Mouse (Mus musculus): Measurements from ENCODE around the gene Cfap77.

DNA sequence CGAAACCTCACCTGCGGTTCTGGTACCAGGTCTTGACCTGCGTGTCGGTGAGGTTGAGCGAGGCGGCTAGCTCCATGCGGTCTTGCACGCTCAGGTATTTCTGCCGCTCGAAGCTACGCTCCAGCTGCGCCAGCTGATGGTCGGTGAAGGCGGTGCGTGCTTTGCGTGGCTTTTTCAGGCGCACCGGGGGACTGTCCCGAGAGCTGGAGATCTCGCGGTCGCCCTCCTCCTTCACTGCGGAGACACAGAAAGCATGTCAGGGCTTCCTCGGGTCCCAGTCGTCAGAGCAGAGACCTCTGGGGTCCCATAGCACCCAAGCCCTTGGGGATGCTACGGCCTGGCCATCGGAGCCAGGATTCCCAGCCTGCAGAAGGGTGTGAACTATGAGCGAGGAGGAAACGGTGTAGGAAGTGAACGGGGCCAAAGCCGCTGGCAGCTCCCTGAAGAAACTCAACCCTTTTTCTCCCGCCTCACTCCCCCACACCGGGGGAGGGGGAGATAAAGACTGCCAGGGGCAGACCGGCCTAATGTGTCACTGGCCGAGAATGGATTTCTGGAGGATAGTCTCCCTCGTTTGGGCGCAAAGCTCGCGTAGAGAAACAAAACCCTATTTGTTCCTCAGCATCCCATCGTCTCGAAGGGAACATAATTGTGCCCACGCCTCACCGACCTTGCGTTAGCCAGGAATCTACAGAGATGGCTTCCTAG lies 143.4 kb downstream of the Cfap77 start:
- no peak for TF ChIP-seq CTCF (conservative IDR thresholded peaks at IDR 0.05; ENCODE audit: insufficient read depth, insufficient read length, low read depth, low read length)
- TF ChIP-seq POLR2A (IDR thresholded peaks at IDR 0.05; ENCODE audit: low read depth, low read length): no peak

Measured in kidney, adult 2 months (tissue).